Mouse (Mus musculus): ENCODE data around the gene Sh3bp5l. TPM values are rescaled to one million over a fixed set of nuclear protein-coding genes. Genes with fewer than 3 reads are reported as not detected.
"Not testable (repeated sequence)": the region's sequence is repeated elsewhere in the genome, so short reads cannot be mapped to it uniquely, and the experiment has no call there.

The Sh3bp5l gene
- polyA plus RNA-seq, 1 experiment, result 38.1 TPM

GRCm38 (mm10) chr11:58354927-58355326, 24.4 kb downstream of the Sh3bp5l start:
- TF ChIP-seq REST (IDR thresholded peaks at IDR 0.05; ENCODE audit: insufficient read depth, insufficient read length) (no peak), MYOG (IDR thresholded peaks at IDR 0.05; ENCODE audit: control insufficient read depth in 1 of 3, insufficient read depth in 1 of 3, insufficient read length in 2 of 3, low read depth in 2 of 3) (no peak), TCF12 (IDR thresholded peaks at IDR 0.05; ENCODE audit: insufficient read depth, poor library complexity, severe bottlenecking) (no peak), TCF3 (IDR thresholded peaks at IDR 0.05; ENCODE audit: insufficient read length, low read depth) (no peak), POLR2AphosphoS2 (IDR thresholded peaks at IDR 0.05; ENCODE audit: insufficient read length, low read depth) (no peak), MAX (IDR thresholded peaks at IDR 0.05; ENCODE audit: low read depth) (no peak), POLR2A (IDR thresholded peaks at IDR 0.05; ENCODE audit: insufficient read length, low read depth) (no peak), MYOD1 (IDR thresholded peaks at IDR 0.05; ENCODE audit: control insufficient read depth in 1 of 3, insufficient read length in 2 of 3, low read depth in 2 of 3) (no peak), USF1 (IDR thresholded peaks at IDR 0.05; ENCODE audit: low read depth) (no peak), SRF (IDR thresholded peaks at IDR 0.05; ENCODE audit: control insufficient read depth, insufficient read length, low read depth) (no peak), E2F4 (IDR thresholded peaks at IDR 0.05; ENCODE audit: insufficient read depth) (no peak), CEBPB (IDR thresholded peaks at IDR 0.05; ENCODE audit: insufficient read depth, poor library complexity, severe bottlenecking) (no peak)

GRCm38 (mm10) chr11:58357042-58357441, 26.5 kb downstream of the Sh3bp5l start:
- no peak overlapping the region for H3ac ChIP-seq (ENCODE audit: control insufficient read depth, insufficient read length)
- no peak for TF ChIP-seq MYOD1 (IDR thresholded peaks at IDR 0.05; ENCODE audit: control insufficient read depth in 1 of 3, insufficient read length in 2 of 3, low read depth in 2 of 3)
- no peak for TF ChIP-seq USF1 (IDR thresholded peaks at IDR 0.05; ENCODE audit: low read depth)

More at GRCm38 (mm10) chr11:58354927-58355326, 24.4 kb downstream of the Sh3bp5l start:
- Histone ChIP-seq H3K79me2 (ENCODE audit: control insufficient read depth, insufficient read depth) (no peaks in the 10 kb centered on the region), H3K36me3 (ENCODE audit: control insufficient read depth, insufficient read depth) (no peaks in the 10 kb centered on the region), H3ac (ENCODE audit: control insufficient read depth, insufficient read length) (no peak overlapping the region), H3K4me2 (ENCODE audit: low read depth) (no peak overlapping the region), H3K27me3 (ENCODE audit: control insufficient read depth, insufficient read depth, insufficient read length) (no peaks in the 10 kb centered on the region), H3K4me3 (no peak overlapping the region)

GRCm38 (mm10) chr11:58357844-58358534, 27.5 kb downstream of the Sh3bp5l start:
- Histone ChIP-seq H3ac (ENCODE audit: control insufficient read depth, insufficient read length) (no peak overlapping the region), H3K4me2 (ENCODE audit: low read depth) (no peak overlapping the region)

More at GRCm38 (mm10) chr11:58357042-58357441, 26.5 kb downstream of the Sh3bp5l start:
- no peaks in the 10 kb centered on the region for H3K79me2 ChIP-seq (ENCODE audit: control insufficient read depth, insufficient read depth)
- H3K4me2 ChIP-seq (ENCODE audit: low read depth), result no peak overlapping the region
- H3K27me3 ChIP-seq (ENCODE audit: control insufficient read depth, insufficient read depth, insufficient read length), result no peaks in the 10 kb centered on the region
- H3K36me3 ChIP-seq (ENCODE audit: control insufficient read depth, insufficient read depth), result no peaks in the 10 kb centered on the region
- no peak overlapping the region for H3K4me3 ChIP-seq

GRCm38 (mm10) chr11:58362562-58362961, 32.0 kb downstream of the Sh3bp5l start:
- not testable (repeated sequence) for H3K4me3 ChIP-seq; H3K36me3 ChIP-seq (ENCODE audit: control insufficient read depth, insufficient read depth); H3K27me3 ChIP-seq (ENCODE audit: control insufficient read depth, insufficient read depth, insufficient read length); H3ac ChIP-seq (ENCODE audit: control insufficient read depth, insufficient read length); H3K4me2 ChIP-seq (ENCODE audit: low read depth); H3K79me2 ChIP-seq (ENCODE audit: control insufficient read depth, insufficient read depth)

More at GRCm38 (mm10) chr11:58357844-58358534, 27.5 kb downstream of the Sh3bp5l start:
- Histone ChIP-seq H3K36me3 (ENCODE audit: control insufficient read depth, insufficient read depth) (no peaks in the 10 kb centered on the region), H3K79me2 (ENCODE audit: control insufficient read depth, insufficient read depth) (no peaks in the 10 kb centered on the region), H3K27me3 (ENCODE audit: control insufficient read depth, insufficient read depth, insufficient read length) (no peaks in the 10 kb centered on the region), H3K4me3 (no peak overlapping the region)
- TF ChIP-seq MAX (IDR thresholded peaks at IDR 0.05; ENCODE audit: low read depth) (no peak), MYOD1 (IDR thresholded peaks at IDR 0.05; ENCODE audit: control insufficient read depth in 1 of 3, insufficient read length in 2 of 3, low read depth in 2 of 3) (no peak)

GRCm38 (mm10) chr11:58364454-58364853, 33.9 kb downstream of the Sh3bp5l start:
- Histone ChIP-seq H3ac (ENCODE audit: control insufficient read depth, insufficient read length) (no peak overlapping the region), H3K4me2 (ENCODE audit: low read depth) (no peak overlapping the region), H3K4me3 (no peak overlapping the region), H3K79me2 (ENCODE audit: control insufficient read depth, insufficient read depth) (no peaks in the 10 kb centered on the region), H3K36me3 (ENCODE audit: control insufficient read depth, insufficient read depth) (no peaks in the 10 kb centered on the region), H3K27me3 (ENCODE audit: control insufficient read depth, insufficient read depth, insufficient read length) (no peaks in the 10 kb centered on the region)
- TF ChIP-seq TCF3 (IDR thresholded peaks at IDR 0.05; ENCODE audit: insufficient read length, low read depth) (no peak), TCF12 (IDR thresholded peaks at IDR 0.05; ENCODE audit: insufficient read depth, poor library complexity, severe bottlenecking) (no peak), SRF (IDR thresholded peaks at IDR 0.05; ENCODE audit: control insufficient read depth, insufficient read length, low read depth) (no peak), POLR2AphosphoS2 (IDR thresholded peaks at IDR 0.05; ENCODE audit: insufficient read length, low read depth) (no peak), POLR2A (IDR thresholded peaks at IDR 0.05; ENCODE audit: insufficient read length, low read depth) (no peak), REST (IDR thresholded peaks at IDR 0.05; ENCODE audit: insufficient read depth, insufficient read length) (no peak)

- H3K79me2 ChIP-seq (ENCODE audit: control insufficient read depth, insufficient read depth); H3K4me2 ChIP-seq (ENCODE audit: low read depth); H3K4me3 ChIP-seq; H3ac ChIP-seq (ENCODE audit: control insufficient read depth, insufficient read length); H3K27me3 ChIP-seq (ENCODE audit: control insufficient read depth, insufficient read depth, insufficient read length); H3K36me3 ChIP-seq (ENCODE audit: control insufficient read depth, insufficient read depth): not testable (repeated sequence)
Measured at GRCm38 (mm10) chr11:58366191-58366590, 35.7 kb downstream of the Sh3bp5l start.
